Mouse (Mus musculus) B cell, adult 62 days (primary cell): ENCODE measurements around the gene Mmp11. TPM values are rescaled to one million over a fixed set of nuclear protein-coding genes. Genes with fewer than 3 reads are reported as not detected.

Experiments used
- total RNA-seq: library from RNA; stranded (reverse); gene quantifications from 4 replicates; pipeline ENCODE4 v1.2.4, GENCODE M21; 2023

Mmp11 gene
- 3.4 to 9.4 TPM (median 4.8 TPM) in 4 replicates for total RNA-seq

GRCm38 (mm10) chr10:75935680-75936541 is at the start of gene Mmp11:
Gene Mmp11, minus strand, starts transcription at chr10:75936496.

DNA sequence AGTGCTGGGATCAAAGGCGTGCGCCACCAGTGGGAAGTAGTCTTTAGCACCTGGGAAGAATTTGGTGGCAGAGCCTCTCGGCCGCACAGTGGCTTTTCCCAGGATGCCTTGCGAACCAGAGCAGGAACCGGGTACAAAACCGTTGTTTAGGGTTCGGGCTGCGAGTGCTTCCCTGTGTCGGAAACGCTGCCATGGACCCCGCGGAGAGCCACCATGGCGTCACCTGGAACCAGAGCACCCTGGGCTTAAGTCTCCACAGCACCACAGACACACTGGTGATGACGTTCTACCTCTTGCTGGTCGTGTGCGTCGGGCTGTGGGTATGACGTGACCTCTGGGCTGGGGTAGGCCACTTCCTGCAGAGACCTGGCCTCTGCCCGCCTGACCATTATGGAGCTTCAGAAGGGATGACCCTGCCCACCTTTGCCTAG is 18.1 kb upstream of the Mmp11 start, which contains the start of gene Gm5134:
TSS of gene Gm5134 (plus strand) at position 134 of the 431 bp plus-strand sequence.

DNA sequence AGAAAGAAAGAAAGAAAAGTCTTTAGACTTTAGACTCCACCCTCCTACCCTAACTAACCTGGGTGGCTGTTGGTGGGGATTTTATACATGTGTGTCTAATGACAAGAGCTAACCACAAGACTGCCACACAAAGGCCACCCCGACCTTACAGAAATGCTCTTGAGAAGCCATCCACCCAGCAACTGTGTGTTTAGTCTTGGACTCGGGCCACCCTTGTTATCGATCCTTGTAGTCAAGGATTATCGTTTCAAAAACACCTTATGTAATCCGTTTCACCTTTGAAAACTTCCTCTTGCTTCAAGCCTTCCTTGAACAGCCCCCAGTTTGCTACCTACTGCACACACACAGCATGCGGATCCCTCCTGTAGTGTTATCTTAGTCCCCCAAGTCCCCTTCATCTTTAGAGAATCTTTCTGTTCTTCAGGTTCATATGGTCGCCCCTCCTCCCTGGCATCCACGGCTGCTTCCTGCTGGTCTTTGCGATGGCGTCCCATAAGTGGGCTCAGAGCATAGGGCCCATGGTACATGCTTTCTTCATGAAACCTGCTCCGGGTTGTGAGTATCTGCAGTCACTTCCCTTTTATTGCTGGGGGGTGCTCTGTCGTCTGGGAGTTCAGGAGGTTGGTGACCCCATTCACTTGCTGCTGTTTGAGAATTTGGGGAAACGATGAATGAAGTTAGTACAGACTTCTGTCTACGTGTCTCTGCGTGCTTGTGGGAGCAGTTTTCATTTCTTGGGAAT is 6.6 kb upstream of the Mmp11 start, which contains the start of gene Vpreb3:
TSS of gene Vpreb3 (plus strand) at position 322 of the 742 bp plus-strand sequence.

DNA sequence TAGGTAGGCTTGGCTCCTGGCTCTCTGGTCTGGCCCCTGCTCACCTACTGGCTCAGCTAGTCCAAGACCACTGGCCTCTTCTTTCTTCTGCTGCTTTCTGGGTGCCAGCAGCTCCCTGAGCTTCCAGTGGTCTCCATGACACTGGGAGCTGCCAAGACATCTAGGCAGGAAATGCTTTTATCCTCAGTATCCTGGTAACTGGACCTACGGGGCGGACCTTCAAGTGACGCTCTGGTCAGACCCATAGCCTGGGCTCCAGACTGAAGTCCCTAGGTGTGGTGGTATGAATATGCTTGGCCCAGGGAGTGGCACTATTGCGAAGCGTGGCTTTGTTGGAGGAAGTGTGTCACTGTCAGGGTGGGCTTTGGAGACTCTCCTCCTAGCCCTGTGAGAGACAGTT is 4.2 kb upstream of the Mmp11 start, which contains the start of gene Gm867:
TSS of gene Gm867 (minus strand) at position 153 of the 400 bp plus-strand sequence.

GRCm38 (mm10) chr10:75932891-75933290 is 3.4 kb downstream of the Mmp11 start, which contains the start of gene Chchd10:
Gene Chchd10, plus strand, starts transcription at chr10:75933130.

GRCm38 (mm10) chr10:75921026-75921725 is 15.1 kb downstream of the Mmp11 start, which contains the start of gene Smarcb1:
Gene Smarcb1, minus strand, starts transcription at chr10:75921617.

GRCm38 (mm10) chr10:75893089-75893750 is 43.1 kb downstream of the Mmp11 start, which contains the start of gene Derl3:
Gene Derl3, plus strand, starts transcription at chr10:75893413.

Other genes starting within 250 kb of the Mmp11 start
- gene Cabin1, start 172.2 kb downstream of the Mmp11 start, total RNA-seq: 96.5 to 105 TPM (median 99.5 TPM) in 4 replicates
- gene Ddt, start 163.1 kb downstream of the Mmp11 start, total RNA-seq: 24.1 to 35.9 TPM (median 29.8 TPM) in 4 replicates
- gene Gm20441, start 155.5 kb downstream of the Mmp11 start, total RNA-seq: not detected in 4 replicates
- gene Gstt3, start 155.1 kb downstream of the Mmp11 start, total RNA-seq: 7.6 to 9.1 TPM (median 8.3 TPM) in 4 replicates
- not detected in 4 replicates for gene Gstt1, start 137.9 kb downstream of the Mmp11 start, total RNA-seq
- not detected in 4 replicates for gene Gstt4, start 114.0 kb downstream of the Mmp11 start, total RNA-seq
- 37.4 to 45.9 TPM (median 42.4 TPM) in 4 replicates for gene Gstt2, start 99.1 kb downstream of the Mmp11 start, total RNA-seq
- 235 to 250 TPM (median 243 TPM) in 4 replicates for gene Mif, start 76.3 kb downstream of the Mmp11 start, total RNA-seq
- gene Derl3, start 43.1 kb downstream of the Mmp11 start, total RNA-seq: 10.3 to 12.6 TPM (median 11.2 TPM) in 4 replicates
- 71.6 to 74.7 TPM (median 73.8 TPM) in 4 replicates for gene Smarcb1, start 14.9 kb downstream of the Mmp11 start, total RNA-seq
- 126 to 146 TPM (median 143 TPM) in 4 replicates for gene Chchd10, start 3.4 kb downstream of the Mmp11 start, total RNA-seq
- not detected in 4 replicates for gene Gm867, start 4.2 kb upstream of the Mmp11 start, total RNA-seq
- 104 to 112 TPM (median 109 TPM) in 4 replicates for gene Vpreb3, start 6.6 kb upstream of the Mmp11 start, total RNA-seq
- gene Gm5134, start 18.0 kb upstream of the Mmp11 start, total RNA-seq: 0.85 to 1.8 TPM (median 0.99 TPM) in 4 replicates
- gene Zfp280b, start 96.2 kb upstream of the Mmp11 start, total RNA-seq: 12.2 to 17.8 TPM (median 14.5 TPM) in 4 replicates
- gene Slc5a4b, start 174.5 kb upstream of the Mmp11 start, total RNA-seq: 0.18 TPM in 1 of 4 replicates, not detected in the others
- not detected in 4 replicates for gene Slc5a4a, start 211.0 kb upstream of the Mmp11 start, total RNA-seq